Mouse (Mus musculus) MEL (cell line): ENCODE measurements around the gene Tead2. TPM values are rescaled to one million over a fixed set of nuclear protein-coding genes. Genes with fewer than 3 reads are reported as not detected.

Experiments
- DNase-seq: peaks from one replicate; pipeline ENCODE4 v3.0.0; 2011; ENCODE audit warnings: low read depth, low spot score
- H3K27ac ChIP-seq: 2 replicates; pipeline ENCODE4 v1.5.1; 2012; ENCODE audit warnings: low read depth, mild to moderate bottlenecking, control low read depth, low read length, moderate library complexity; ENCODE audit not compliant: control insufficient read depth
- H3K27me3 ChIP-seq, 2 experiments: fragments of 150-350 bp in 1 of 2; sonication (generic) in 1 of 2; 2 replicates each; pipeline ENCODE4 v1.6.1; 2012; ENCODE audit warnings: low read length in 2 of 2, mild to moderate bottlenecking in 2 of 2, improper control_type of control experiment in 1 of 2, moderate library complexity in 1 of 2; ENCODE audit not compliant: insufficient read depth in 2 of 2, control insufficient read depth in 1 of 2
- H3K36me3 ChIP-seq, 2 experiments: 2 replicates each; pipeline ENCODE4 v1.6.1; 2012 to 2014; ENCODE audit warnings: low read length in 2 of 2, improper control_type of control experiment in 1 of 2, inconsistent platforms in 1 of 2, mild to moderate bottlenecking in 1 of 2; ENCODE audit not compliant: insufficient read depth in 2 of 2, control insufficient read depth in 1 of 2
- H3K4me1 ChIP-seq, 2 experiments: fragments of 150-350 bp in 1 of 2; sonication (generic) in 1 of 2; 2 replicates each; pipeline ENCODE4 v1.6.1; 2012; ENCODE audit warnings: low read length in 2 of 2, improper control_type of control experiment in 1 of 2, mild to moderate bottlenecking in 1 of 2; ENCODE audit not compliant: insufficient read depth in 2 of 2, control insufficient read depth in 1 of 2
- H3K4me3 ChIP-seq, 2 experiments: fragments of 150-350 bp in 1 of 2; sonication (generic) in 1 of 2; 2 replicates each; pipeline ENCODE4 v1.5.1; 2012; ENCODE audit warnings: low read depth in 2 of 2, low read length in 2 of 2, mild to moderate bottlenecking in 2 of 2, moderate library complexity in 2 of 2, control low read depth in 1 of 2, improper control_type of control experiment in 1 of 2; ENCODE audit not compliant: control insufficient read depth in 1 of 2, insufficient read depth in 1 of 2
- H3K79me2 ChIP-seq: 2 replicates; pipeline ENCODE4 v1.6.1; 2012; ENCODE audit warnings: mild to moderate bottlenecking, low read length, moderate library complexity; ENCODE audit not compliant: control insufficient read depth, poor library complexity, insufficient read depth
- H3K9ac ChIP-seq: 2 replicates; pipeline ENCODE4 v1.6.1; 2012; ENCODE audit warnings: low read depth, mild to moderate bottlenecking, control low read depth, low read length, moderate library complexity; ENCODE audit not compliant: control insufficient read depth, poor library complexity, severe bottlenecking
- H3K9me3 ChIP-seq: fragments of 150-350 bp; sonication (generic); replicated peaks from 2 replicates; pipeline ENCODE4 v1.6.1; 2012; ENCODE audit warnings: mild to moderate bottlenecking, low read length, improper control_type of control experiment, moderate library complexity; ENCODE audit not compliant: insufficient read depth
- CHD2 ChIP-seq: IDR thresholded peaks from 2 replicates; pipeline ENCODE4 v1.6.1; 2011; ENCODE audit warnings: low read length, improper control_type of control experiment
- CTCF ChIP-seq, 3 experiments: IDR thresholded peaks in 2 of 3; conservative IDR thresholded peaks in 1 of 3; 2 replicates each; pipeline ENCODE4 v1.5.1; 2011 to 2012; ENCODE audit warnings: low read length in 3 of 3, low read depth in 2 of 3, mild to moderate bottlenecking in 2 of 3, improper control_type of control experiment in 1 of 3, inconsistent platforms in 1 of 3, mixed read lengths in 1 of 3, moderate library complexity in 1 of 3; ENCODE audit not compliant: control insufficient read depth in 1 of 3, insufficient read depth in 1 of 3, poor library complexity in 1 of 3, severe bottlenecking in 1 of 3
- E2F4 ChIP-seq: IDR thresholded peaks from 2 replicates; pipeline ENCODE4 v1.6.1; 2011; ENCODE audit warnings: low read depth, low read length, improper control_type of control experiment, borderline replicate concordance
- ELF1 ChIP-seq: IDR thresholded peaks from 2 replicates; pipeline ENCODE4 v1.6.1; 2014; ENCODE audit warnings: low read depth, mild to moderate bottlenecking, inconsistent platforms, low read length, improper control_type of control experiment, moderate library complexity
- EP300 ChIP-seq, 2 experiments: IDR thresholded peaks; 2 replicates each; pipeline ENCODE4 v1.6.1; 2011; ENCODE audit warnings: improper control_type of control experiment in 2 of 2, low read length in 2 of 2, low read depth in 1 of 2, mild to moderate bottlenecking in 1 of 2
- GATA1 ChIP-seq: IDR thresholded peaks from 2 replicates; pipeline ENCODE4 v1.6.1; 2011; ENCODE audit warnings: low read depth, low read length, improper control_type of control experiment
- JUND ChIP-seq: IDR thresholded peaks from 2 replicates; pipeline ENCODE4 v1.6.1; 2011; ENCODE audit warnings: low read depth, mild to moderate bottlenecking, improper control_type of control experiment, low read length
- MAFK ChIP-seq: IDR thresholded peaks from 2 replicates; pipeline ENCODE4 v1.6.1; 2011; ENCODE audit warnings: low read depth, mild to moderate bottlenecking, low read length, improper control_type of control experiment, borderline replicate concordance
- MAZ ChIP-seq: IDR thresholded peaks from 2 replicates; pipeline ENCODE4 v1.6.1; 2012; ENCODE audit warnings: low read depth, mild to moderate bottlenecking, inconsistent platforms, low read length, improper control_type of control experiment
- MEF2A ChIP-seq: IDR thresholded peaks from 2 replicates; pipeline ENCODE4 v1.6.1; 2014; ENCODE audit warnings: low read depth, mild to moderate bottlenecking, inconsistent platforms, low read length, improper control_type of control experiment; ENCODE audit not compliant: poor library complexity, insufficient replicate concordance, severe bottlenecking; ENCODE audit errors: extremely low read depth
- MYC ChIP-seq: IDR thresholded peaks from 2 replicates; pipeline ENCODE4 v1.6.1; 2011; ENCODE audit warnings: low read depth, mild to moderate bottlenecking, low read length, improper control_type of control experiment, moderate library complexity
- POLR2AphosphoS2 ChIP-seq: IDR thresholded peaks from 2 replicates; pipeline ENCODE4 v1.6.1; 2011; ENCODE audit warnings: low read length, improper control_type of control experiment
- RAD21 ChIP-seq: IDR thresholded peaks from 2 replicates; pipeline ENCODE4 v1.6.1; 2011; ENCODE audit warnings: mild to moderate bottlenecking, low read depth, low read length, improper control_type of control experiment
- RCOR1 ChIP-seq: IDR thresholded peaks from 2 replicates; pipeline ENCODE4 v1.6.1; 2012; ENCODE audit warnings: low read depth, mild to moderate bottlenecking, inconsistent platforms, low read length, improper control_type of control experiment
- SMC3 ChIP-seq: IDR thresholded peaks from 2 replicates; pipeline ENCODE4 v1.6.1; 2011; ENCODE audit warnings: low read depth, low read length, improper control_type of control experiment
- TAL1 ChIP-seq: IDR thresholded peaks from 2 replicates; pipeline ENCODE4 v1.6.1; 2012; ENCODE audit warnings: mild to moderate bottlenecking, inconsistent platforms, low read length, moderate library complexity, mixed read lengths
- TBP ChIP-seq: IDR thresholded peaks from 2 replicates; pipeline ENCODE4 v1.8.0; 2011; ENCODE audit warnings: low read depth, low read length, improper control_type of control experiment
- UBTF ChIP-seq: IDR thresholded peaks from 2 replicates; pipeline ENCODE4 v1.6.1; 2012; ENCODE audit warnings: low read depth, mild to moderate bottlenecking, inconsistent platforms, low read length, improper control_type of control experiment, moderate library complexity, borderline replicate concordance; ENCODE audit not compliant: insufficient read depth
- ZMIZ1 ChIP-seq: IDR thresholded peaks from 2 replicates; pipeline ENCODE4 v1.6.1; 2012; ENCODE audit warnings: low read depth, mild to moderate bottlenecking, inconsistent platforms, low read length, improper control_type of control experiment, moderate library complexity
- ZNF384 ChIP-seq: IDR thresholded peaks from 2 replicates; pipeline ENCODE4 v1.6.1; 2012; ENCODE audit warnings: low read depth, mild to moderate bottlenecking, inconsistent platforms, low read length, improper control_type of control experiment
- polyA plus RNA-seq, 2 experiments: library from polyadenylated mRNA; stranded (reverse) in 1 of 2; unstranded in 1 of 2; fragments of >175 nt in 1 of 2; fragments of >200 nt in 1 of 2; gene quantifications; 2 replicates each; pipeline versions ENCODE4 v1.2.1 to v1.2.4; 2012; ENCODE audit warnings: low replicate concordance in 2 of 2, low read depth in 1 of 2; ENCODE audit not compliant: insufficient read length in 2 of 2, insufficient read depth in 1 of 2, missing spikeins in 1 of 2
- total RNA-seq: library from RNA; depleted of rRNA; stranded (reverse); fragments of 300-350 nt; gene quantifications from 2 replicates; pipeline ENCODE4 v1.2.3, GENCODE M21; 2012

Tead2 gene
- total and polyA plus RNA-seq, 3 experiments: 0.19 to 0.38 TPM; not detected in 1

- TF ChIP-seq ZMIZ1 (no peak), CHD2 (no peak), MAFK (no peak), E2F4 (no peak), CTCF (IDR thresholded peaks at IDR 0.05 in 2 of 3, conservative IDR thresholded peaks at IDR 0.05 in 1 of 3; ENCODE audit: control insufficient read depth in 1 of 3, insufficient read depth in 1 of 3, low read depth in 2 of 3, low read length in 3 of 3, poor library complexity in 1 of 3, severe bottlenecking in 1 of 3) (no peak), EP300 (IDR thresholded peaks at IDR 0.05; ENCODE audit: low read depth in 1 of 2, low read length in 2 of 2) (no peak), JUND (no peak), RAD21 (no peak), POLR2AphosphoS2 (no peak), UBTF (no peak), SMC3 (no peak), MYC (no peak), GATA1 (no peak), MAZ (no peak), RCOR1 (no peak)
- Histone ChIP-seq H3K79me2 (peaks cover 4% of the 10 kb centered on the region), H3K9ac (no peak overlapping the region), H3K27me3 (no peaks in the 10 kb centered on the region), H3K36me3 (peaks cover 0 to 8% of the 10 kb centered on the region in 2 experiments; a peak in 2 of 4 replicates), H3K4me1 (peaks cover 0 to 11% of the 10 kb centered on the region in 2 experiments; a peak in 2 of 4 replicates), H3K27ac (no peak overlapping the region), H3K4me3 (no peak overlapping the region), H3K9me3 (no peaks in the 10 kb centered on the region)
- DNase-seq: no peak
Observed at GRCm38 (mm10) chr7:45233580-45234332, 18.2 kb downstream of the Tead2 start.

DNA sequence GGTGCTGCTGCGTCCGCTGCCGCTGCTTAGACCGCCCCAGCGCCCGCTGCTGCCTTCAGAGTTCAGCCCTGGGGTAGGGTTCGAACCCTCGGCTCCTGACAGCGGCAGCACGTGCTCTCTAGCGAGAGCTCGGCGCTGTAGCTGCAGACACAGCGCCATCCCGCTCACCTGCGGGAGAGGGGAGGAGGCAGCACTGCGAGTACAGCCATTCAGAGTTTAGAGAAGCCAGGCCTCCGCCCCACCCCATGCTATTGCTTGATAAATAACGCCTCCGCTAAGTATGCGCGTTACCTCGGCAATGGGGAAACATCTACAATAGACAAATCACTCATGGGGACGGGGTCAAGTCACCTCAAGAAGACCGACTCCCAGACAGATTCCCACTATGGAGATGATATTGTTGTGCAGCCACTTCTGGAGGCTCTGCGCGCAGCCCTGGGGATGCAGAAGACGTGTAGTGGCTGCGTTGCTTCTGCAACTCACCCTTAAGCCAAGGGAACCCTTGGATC is 18.8 kb downstream of the Tead2 start:
- Histone ChIP-seq H3K27ac (no peak overlapping the region), H3K9ac (no peak overlapping the region), H3K27me3 (no peaks in the 10 kb centered on the region), H3K36me3 (peaks cover 0 to 8% of the 10 kb centered on the region in 2 experiments; a peak in 2 of 4 replicates), H3K79me2 (peaks cover 4% of the 10 kb centered on the region), H3K4me1 (peaks cover under 1 to 14% of the 10 kb centered on the region in 2 experiments; a peak in 3 of 4 replicates), H3K9me3 (no peaks in the 10 kb centered on the region), H3K4me3 (no peak overlapping the region)
- no peak for DNase-seq
- TF ChIP-seq TAL1 (no peak), MAFK (no peak), ZNF384 (no peak), TBP (no peak), MYC (no peak), GATA1 (no peak), E2F4 (no peak), POLR2AphosphoS2 (no peak), MEF2A (no peak), JUND (no peak), ELF1 (no peak), UBTF (no peak)
